ENCODE assay signal across 18 mouse cellular contexts in the genomic region with DNA sequence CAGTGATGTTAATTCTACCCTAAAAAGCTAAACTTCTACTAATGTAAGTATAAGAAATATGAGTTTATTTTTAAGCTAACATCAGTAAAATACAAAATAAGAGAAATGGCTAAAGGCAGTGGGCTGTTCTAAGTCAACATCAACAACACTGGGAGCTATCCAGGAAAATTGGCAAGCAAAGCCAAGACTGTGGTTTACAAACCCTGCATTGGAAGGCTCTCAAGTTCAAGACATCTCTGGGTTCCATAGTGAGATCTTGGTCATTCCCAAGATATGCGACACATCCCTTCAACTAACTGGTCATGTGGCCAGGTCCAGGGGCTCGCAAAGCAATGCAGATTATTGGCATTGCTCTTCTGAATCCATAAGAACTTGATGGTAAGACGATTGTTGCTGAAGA. TPM values are rescaled to one million over a fixed set of nuclear protein-coding genes. Genes with fewer than 3 reads are reported as not detected.
"Had no signal": no experiment of that assay in that cellular context is flagged by ENCODE, and none has a peak within 500 bp of the region (broad histone marks: within the 10 kb centered on the region; RNA-seq: fewer than 3 reads in every experiment).

No protein-coding gene starts in this region.

- H3K4me2 ChIP-seq: neural tube, embryonic 13.5 days; neural tube, embryonic 15.5 days; stomach, embryonic 15.5 days had no signal

- H3K36me3 ChIP-seq: neural tube, embryonic 15.5 days; stomach, embryonic 15.5 days had no signal

- H3K27me3 ChIP-seq: neural tube, embryonic 13.5 days; neural tube, embryonic 15.5 days; stomach, embryonic 15.5 days had no signal

- H3K27ac ChIP-seq: neural tube, embryonic 13.5 days; neural tube, embryonic 15.5 days; stomach, embryonic 15.5 days; stomach, postnatal 0 days had no signal

- H3K9ac ChIP-seq: neural tube, embryonic 13.5 days; neural tube, embryonic 15.5 days; stomach, embryonic 15.5 days had no signal

- DNase-seq: retina, postnatal 1 day; right cerebral cortex, adult 18-20 months; right cerebral cortex, postnatal 14 days; right cerebral cortex, postnatal 25 days; right cerebral cortex, postnatal 4 days; spleen, adult 18-20 months; thymus, adult 18-20 months; thymus, adult 2 months; thymus, postnatal 14 days; thymus, postnatal 25 days; thymus, postnatal 36 days; thymus, postnatal 4 days had no signal

- H3K9me3 ChIP-seq: neural tube, embryonic 13.5 days; neural tube, embryonic 15.5 days; stomach, embryonic 15.5 days had no signal

- H3K4me3 ChIP-seq: neural tube, embryonic 13.5 days; neural tube, embryonic 15.5 days; stomach, embryonic 15.5 days had no signal

- H3K4me1 ChIP-seq: neural tube, embryonic 13.5 days; neural tube, embryonic 15.5 days; stomach, embryonic 15.5 days had no signal

RNA-seq across cellular contexts. Expression of gene Rab3c, which starts 5.3 kb away (rescaled TPM):
- polyA plus RNA-seq: spleen, adult 2 months; thymus, adult 2 months; thymus, postnatal 0 days had no signal
